Mouse (Mus musculus) liver, adult 2 months (tissue): Measurements from ENCODE around the gene Col28a1.

Source experiments
- CTCF ChIP-seq: fragments of 200-500 bp; IDR thresholded peaks from 2 replicates; pipeline ENCODE4 v1.5.1; 2011; ENCODE audit warnings: low read depth, low read length, control low read depth
- POLR2A ChIP-seq: fragments of 200-500 bp; IDR thresholded peaks from 2 replicates; pipeline ENCODE4 v1.6.1; 2011; ENCODE audit warnings: low read length, control low read depth; ENCODE audit not compliant: insufficient read depth; ENCODE audit errors: extremely low read depth

- TF ChIP-seq POLR2A (no peak), CTCF (no peak)
Measured at GRCm38 (mm10) chr6:8084806-8085205, 107.6 kb downstream of the Col28a1 start.
